Mouse (Mus musculus) embryonic facial prominence, embryonic 10.5 days (tissue): ENCODE data around the gene Arhgef6. TPM values are rescaled to one million over a fixed set of nuclear protein-coding genes. Genes with fewer than 3 reads are reported as not detected.

ENCODE experiments used
- DNase-seq: peaks from one replicate; pipeline ENCODE4 v3.0.0-alpha.2; 2017; ENCODE audit warnings: low spot score
- H3K27ac ChIP-seq: fragments of 300-500 bp; sonication (generic); replicated peaks from 2 replicates; pipeline ENCODE4 v1.5.1; 2016; ENCODE audit warnings: mild to moderate bottlenecking
- H3K27me3 ChIP-seq: fragments of 300-500 bp; sonication (generic); replicated peaks from 2 replicates; pipeline ENCODE4 v1.6.1; 2016; ENCODE audit warnings: low read depth, mild to moderate bottlenecking; ENCODE audit not compliant: poor library complexity, severe bottlenecking
- H3K36me3 ChIP-seq: fragments of 300-500 bp; sonication (generic); replicated peaks from 2 replicates; pipeline ENCODE4 v1.6.1; 2016; ENCODE audit warnings: mild to moderate bottlenecking, moderate library complexity
- H3K4me1 ChIP-seq: fragments of 300-500 bp; sonication (generic); 2 replicates; pipeline ENCODE4 v1.6.1; 2016
- H3K4me3 ChIP-seq: fragments of 300-500 bp; sonication (generic); 2 replicates; pipeline ENCODE4 v1.5.1; 2016; ENCODE audit warnings: mild to moderate bottlenecking, moderate library complexity
- H3K9me3 ChIP-seq: fragments of 300-500 bp; sonication (generic); 2 replicates; pipeline ENCODE4 v1.6.1; 2016; ENCODE audit warnings: mild to moderate bottlenecking
- WGBS: fragments of 180-500 bp; shearing (Covaris S2); methylation state at CpG from one replicate; pipeline ENCODE4 v1.1.7; 2016; 5-methylcytosine and 5-hydroxymethylcytosine counted together
- polyA plus RNA-seq: library from polyadenylated mRNA; unstranded; fragments of >200 nt; fragmentation: Nextera tagmentation; extraction: Ambion mirVana; gene quantifications from 2 replicates; pipeline ENCODE4 v1.2.1, GENCODE M21; 2016

Gene Arhgef6
- polyA plus RNA-seq, 1 experiment from 2014 or later, result 3.5 TPM

GRCm38 (mm10) chrX:57327668-57328338 is 10.7 kb downstream of the Arhgef6 start:
- Histone ChIP-seq H3K9me3 (no peaks in the 10 kb centered on the region), H3K4me1 (no peaks in the 10 kb centered on the region), H3K36me3 (no peaks in the 10 kb centered on the region), H3K27ac (no peak overlapping the region), H3K27me3 (peaks cover 37% of the 10 kb centered on the region), H3K4me3 (no peak overlapping the region)
- no peak for DNase-seq
- WGBS, result 75% methylated on average over 3 of the region's 3 CpGs

GRCm38 (mm10) chrX:57326487-57327221 is 11.9 kb downstream of the Arhgef6 start:
- Histone ChIP-seq H3K4me1 (no peaks in the 10 kb centered on the region), H3K36me3 (no peaks in the 10 kb centered on the region), H3K27ac (no peak overlapping the region), H3K4me3 (peak overlapping the region; percentile 60), H3K27me3 (peaks cover 37% of the 10 kb centered on the region), H3K9me3 (no peaks in the 10 kb centered on the region)
- whole genome bisulfite sequencing, result 36% methylated on average over 16 of the region's 16 CpGs
- peak; percentile 42 for DNase-seq

GRCm38 (mm10) chrX:57325861-57326461 is 12.6 kb downstream of the Arhgef6 start:
- H3K27ac ChIP-seq, result no peak overlapping the region
- H3K27me3 ChIP-seq, result peaks cover 37% of the 10 kb centered on the region
- DNase-seq, result peak; percentile 22
- no peaks in the 10 kb centered on the region for H3K36me3 ChIP-seq
- 13% methylated on average over 29 of the region's 29 CpGs for WGBS
- no peaks in the 10 kb centered on the region for H3K4me1 ChIP-seq
- H3K9me3 ChIP-seq, result no peaks in the 10 kb centered on the region
- H3K4me3 ChIP-seq, result peak overlapping the region; percentile 60

GRCm38 (mm10) chrX:57324891-57325290 is 13.6 kb downstream of the Arhgef6 start:
- no peak overlapping the region for H3K27ac ChIP-seq
- no peaks in the 10 kb centered on the region for H3K9me3 ChIP-seq
- no peak overlapping the region for H3K4me3 ChIP-seq
- peaks cover 37% of the 10 kb centered on the region for H3K27me3 ChIP-seq
- no peak for DNase-seq
- 80% methylated on average over 6 of the region's 6 CpGs for WGBS
- no peaks in the 10 kb centered on the region for H3K36me3 ChIP-seq
- H3K4me1 ChIP-seq, result no peaks in the 10 kb centered on the region

GRCm38 (mm10) chrX:57312066-57312465 is 26.5 kb downstream of the Arhgef6 start:
- Histone ChIP-seq H3K27me3 (no peaks in the 10 kb centered on the region), H3K4me3 (no peak overlapping the region), H3K27ac (no peak overlapping the region), H3K36me3 (no peaks in the 10 kb centered on the region), H3K9me3 (no peaks in the 10 kb centered on the region), H3K4me1 (no peaks in the 10 kb centered on the region)
- DNase-seq, result no peak
- 79% methylated on average over 5 of the region's 5 CpGs for WGBS

- Histone ChIP-seq H3K36me3 (no peaks in the 10 kb centered on the region), H3K4me3 (no peak overlapping the region), H3K27me3 (no peaks in the 10 kb centered on the region), H3K4me1 (no peaks in the 10 kb centered on the region), H3K27ac (no peak overlapping the region), H3K9me3 (no peaks in the 10 kb centered on the region)
- 44% methylated on average over 2 of the region's 2 CpGs for WGBS
- peak; percentile 10 for DNase-seq
These were observed 28.5 kb downstream of the Arhgef6 start for GRCm38 (mm10) chrX:57309993-57310392.

GRCm38 (mm10) chrX:57306747-57307146 is 31.8 kb downstream of the Arhgef6 start:
- no peaks in the 10 kb centered on the region for H3K4me1 ChIP-seq
- WGBS, result 83% methylated on average over 6 of the region's 6 CpGs
- H3K9me3 ChIP-seq, result no peaks in the 10 kb centered on the region
- H3K27me3 ChIP-seq, result no peaks in the 10 kb centered on the region
- H3K27ac ChIP-seq, result no peak overlapping the region
- H3K36me3 ChIP-seq, result no peaks in the 10 kb centered on the region
- DNase-seq, result no peak
- no peak overlapping the region for H3K4me3 ChIP-seq

GRCm38 (mm10) chrX:57304784-57305287 is 33.7 kb downstream of the Arhgef6 start:
- no peak for DNase-seq
- H3K27me3 ChIP-seq, result no peaks in the 10 kb centered on the region
- H3K9me3 ChIP-seq, result no peaks in the 10 kb centered on the region
- H3K27ac ChIP-seq, result no peak overlapping the region
- 80% methylated on average over 3 of the region's 3 CpGs for WGBS
- no peaks in the 10 kb centered on the region for H3K36me3 ChIP-seq
- H3K4me1 ChIP-seq, result no peaks in the 10 kb centered on the region
- no peak overlapping the region for H3K4me3 ChIP-seq

GRCm38 (mm10) chrX:57303188-57303878 is 35.2 kb downstream of the Arhgef6 start:
- Histone ChIP-seq H3K4me1 (no peaks in the 10 kb centered on the region), H3K27ac (no peak overlapping the region), H3K4me3 (no peak overlapping the region), H3K36me3 (no peaks in the 10 kb centered on the region), H3K9me3 (no peaks in the 10 kb centered on the region), H3K27me3 (no peaks in the 10 kb centered on the region)
- DNase-seq, result no peak
- WGBS, result 74% methylated on average over 8 of the region's 8 CpGs

- Histone ChIP-seq H3K9me3 (no peaks in the 10 kb centered on the region), H3K4me3 (no peak overlapping the region), H3K27ac (no peak overlapping the region), H3K27me3 (no peaks in the 10 kb centered on the region), H3K36me3 (no peaks in the 10 kb centered on the region), H3K4me1 (no peaks in the 10 kb centered on the region)
- WGBS, result 69% methylated on average over 7 of the region's 7 CpGs
- no peak for DNase-seq
These were observed 39.6 kb downstream of the Arhgef6 start for GRCm38 (mm10) chrX:57298946-57299345.

- Histone ChIP-seq H3K4me1 (no peaks in the 10 kb centered on the region), H3K9me3 (no peaks in the 10 kb centered on the region), H3K4me3 (no peak overlapping the region), H3K27me3 (no peaks in the 10 kb centered on the region), H3K27ac (no peak overlapping the region), H3K36me3 (no peaks in the 10 kb centered on the region)
- DNase-seq, result no peak
- WGBS, result 75% methylated on average over 3 of the region's 3 CpGs
These were observed 50.1 kb downstream of the Arhgef6 start for GRCm38 (mm10) chrX:57288458-57288857.

- peak overlapping the region; percentile 24; the same call in 1 of the 2 replicates for H3K27ac ChIP-seq
- no peaks in the 10 kb centered on the region for H3K27me3 ChIP-seq
- no peaks in the 10 kb centered on the region for H3K4me1 ChIP-seq
- no peaks in the 10 kb centered on the region for H3K9me3 ChIP-seq
- no peak overlapping the region for H3K4me3 ChIP-seq
- no peaks in the 10 kb centered on the region for H3K36me3 ChIP-seq
- DNase-seq, result peak; percentile 12
- WGBS, result 47% methylated on average over 9 of the region's 9 CpGs
These were observed 52.2 kb downstream of the Arhgef6 start for GRCm38 (mm10) chrX:57286281-57286680.
